Mouse (Mus musculus): ENCODE results near the gene Atp23. TPM values are rescaled to one million over a fixed set of nuclear protein-coding genes. Genes with fewer than 3 reads are reported as not detected.

The Atp23 gene
- polyA plus RNA-seq (2012; rRNA removed) = 8.6 and 9.6 TPM in 2 replicates

DNA sequence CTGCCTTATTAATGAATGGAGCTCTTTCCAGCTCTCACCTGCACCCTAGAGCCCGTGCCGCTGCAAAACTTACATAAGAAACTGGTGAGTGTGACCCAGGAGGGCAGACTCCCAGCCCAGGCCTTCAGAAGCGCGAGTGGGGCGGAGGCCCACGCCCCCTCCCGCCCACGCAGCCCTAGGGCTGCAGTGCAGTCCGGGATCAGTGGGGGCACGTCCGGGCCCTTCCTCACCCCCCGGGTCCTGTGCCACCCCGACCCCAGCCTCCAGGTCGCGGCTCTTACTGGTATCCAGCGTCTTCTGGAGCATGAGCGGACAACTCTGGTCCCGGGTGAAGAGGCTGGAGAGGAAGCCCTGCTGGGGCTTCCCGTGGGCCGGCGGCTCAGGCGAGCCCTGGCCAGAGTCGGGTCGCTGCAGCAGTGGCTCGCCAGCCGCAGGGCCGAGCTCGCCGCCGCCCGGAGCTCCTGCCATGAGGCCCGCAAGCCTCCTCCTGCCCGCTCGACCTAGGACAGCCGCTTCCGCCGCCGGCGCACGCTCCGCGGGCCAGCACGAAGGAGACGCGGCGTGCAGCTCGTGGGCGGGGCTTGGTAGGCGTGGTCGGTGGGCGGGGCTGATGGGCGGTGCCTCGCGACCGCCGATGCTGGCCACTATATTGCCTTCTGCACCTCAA is at the start of gene Atp23:
Gene Atp23, minus strand, starts transcription at position 535 of the 667 bp plus-strand sequence.
- TF ChIP-seq POLR2A (IDR thresholded peaks at IDR 0.05; ENCODE audit: borderline replicate concordance, extremely low read depth, insufficient read depth, insufficient read length, poor library complexity, severe bottlenecking) = peak; percentile 64
- TF ChIP-seq CTCF (IDR thresholded peaks at IDR 0.05; ENCODE audit: borderline replicate concordance, extremely low read depth, insufficient read depth, insufficient read length) = no peak
- DNase-seq (ENCODE audit: low read depth) = peak; percentile 89

- TF ChIP-seq CTCF (IDR thresholded peaks at IDR 0.05; ENCODE audit: borderline replicate concordance, extremely low read depth, insufficient read depth, insufficient read length) (no peak), POLR2A (IDR thresholded peaks at IDR 0.05; ENCODE audit: borderline replicate concordance, extremely low read depth, insufficient read depth, insufficient read length, poor library complexity, severe bottlenecking) (no peak)
- no peak for DNase-seq (ENCODE audit: low read depth)
Observed at GRCm38 (mm10) chr10:126950572-126950971, 49.4 kb upstream of the Atp23 start.

DNA sequence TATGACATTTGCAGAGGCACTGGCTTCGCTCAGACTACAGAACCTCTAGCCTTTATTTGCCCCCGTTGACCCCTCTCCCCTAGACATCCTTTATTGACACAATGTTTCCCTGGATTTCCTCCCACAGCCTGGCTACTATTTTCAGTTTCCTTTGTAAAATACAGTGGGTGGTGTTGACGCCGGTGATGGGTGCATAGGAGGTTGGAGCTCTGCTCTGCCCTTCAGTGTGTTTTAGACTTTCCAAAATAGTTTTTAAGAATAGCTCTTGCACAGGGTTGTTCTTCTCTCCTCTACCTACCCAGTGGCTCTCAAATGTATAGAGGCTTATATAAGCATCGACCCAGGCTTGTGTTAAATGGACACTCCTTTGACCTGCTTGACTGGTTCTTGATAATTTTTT is 48.7 kb upstream of the Atp23 start:
- TF ChIP-seq POLR2A (IDR thresholded peaks at IDR 0.05; ENCODE audit: borderline replicate concordance, extremely low read depth, insufficient read depth, insufficient read length, poor library complexity, severe bottlenecking) = no peak
- TF ChIP-seq CTCF (IDR thresholded peaks at IDR 0.05; ENCODE audit: borderline replicate concordance, extremely low read depth, insufficient read depth, insufficient read length) = no peak
- DNase-seq (ENCODE audit: low read depth) = no peak

DNA sequence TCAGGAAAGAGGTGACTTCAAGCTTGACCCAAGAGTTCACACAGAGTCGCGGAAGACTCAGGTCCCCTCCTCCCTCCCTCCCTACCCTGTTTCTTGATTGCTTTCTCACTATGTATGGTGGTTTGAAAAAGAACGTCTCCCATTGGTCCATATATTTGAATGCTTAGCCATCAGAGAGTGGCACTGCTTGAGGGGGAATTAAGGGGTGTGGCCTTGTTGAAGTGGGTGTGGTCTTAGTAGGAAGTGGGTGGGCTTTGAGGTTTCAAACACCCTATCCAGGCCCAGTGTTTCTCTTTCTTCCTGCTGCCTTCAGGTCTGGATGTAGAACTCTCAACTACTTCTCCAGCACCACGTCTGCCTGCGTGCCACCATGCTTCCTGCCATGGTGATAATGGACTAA is 44.4 kb upstream of the Atp23 start:
- TF ChIP-seq POLR2A (IDR thresholded peaks at IDR 0.05; ENCODE audit: borderline replicate concordance, extremely low read depth, insufficient read depth, insufficient read length, poor library complexity, severe bottlenecking) (no peak), CTCF (IDR thresholded peaks at IDR 0.05; ENCODE audit: borderline replicate concordance, extremely low read depth, insufficient read depth, insufficient read length) (no peak)
- no peak for DNase-seq (ENCODE audit: low read depth)

DNA sequence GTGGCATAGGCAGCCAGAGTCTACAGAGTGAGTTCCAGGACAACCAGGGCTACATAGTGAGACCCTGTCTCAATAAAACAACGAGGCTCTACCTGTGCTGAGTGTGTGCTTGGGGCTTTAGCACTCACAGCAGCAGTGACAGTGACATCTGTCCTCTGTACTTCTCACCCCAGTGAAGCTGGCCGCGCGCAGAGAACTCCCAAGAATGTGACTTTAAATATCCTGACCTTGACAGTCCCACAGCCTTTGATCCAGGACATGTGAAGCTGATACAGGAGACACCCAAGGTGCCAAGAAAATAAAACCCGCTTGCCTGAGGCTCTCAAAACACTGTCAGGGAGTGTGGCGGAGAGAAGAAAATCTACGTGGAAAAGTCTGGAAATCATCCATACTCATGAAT is 39.8 kb upstream of the Atp23 start:
- TF ChIP-seq POLR2A (IDR thresholded peaks at IDR 0.05; ENCODE audit: borderline replicate concordance, extremely low read depth, insufficient read depth, insufficient read length, poor library complexity, severe bottlenecking) (no peak), CTCF (IDR thresholded peaks at IDR 0.05; ENCODE audit: borderline replicate concordance, extremely low read depth, insufficient read depth, insufficient read length) (no peak)
- no peak for DNase-seq (ENCODE audit: low read depth)

GRCm38 (mm10) chr10:126935556-126936381 is 34.6 kb upstream of the Atp23 start:
- TF ChIP-seq POLR2A (IDR thresholded peaks at IDR 0.05; ENCODE audit: borderline replicate concordance, extremely low read depth, insufficient read depth, insufficient read length, poor library complexity, severe bottlenecking) (no peak), CTCF (IDR thresholded peaks at IDR 0.05; ENCODE audit: borderline replicate concordance, extremely low read depth, insufficient read depth, insufficient read length) (no peak)

DNA sequence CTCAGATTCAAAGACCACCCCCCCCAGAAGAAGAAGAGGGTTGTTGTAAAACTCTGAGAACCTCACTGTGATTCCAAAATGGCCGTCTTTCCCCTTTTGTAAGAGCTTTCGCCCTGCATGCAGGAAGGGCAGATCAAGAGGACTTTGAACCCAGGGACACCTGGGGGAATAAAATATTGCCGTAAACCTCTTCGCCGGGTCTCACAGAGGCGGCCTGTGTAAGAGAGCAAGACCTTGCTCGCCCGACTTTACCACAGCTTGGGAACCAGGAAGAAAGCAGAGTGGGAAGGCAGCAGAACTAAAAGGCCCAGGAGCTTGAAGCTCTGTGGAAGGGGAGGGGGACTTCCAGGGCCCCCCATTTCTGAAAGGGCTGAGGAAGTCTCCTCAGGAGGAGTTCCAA is 34.0 kb upstream of the Atp23 start:
- TF ChIP-seq CTCF (IDR thresholded peaks at IDR 0.05; ENCODE audit: borderline replicate concordance, extremely low read depth, insufficient read depth, insufficient read length) (no peak), POLR2A (IDR thresholded peaks at IDR 0.05; ENCODE audit: borderline replicate concordance, extremely low read depth, insufficient read depth, insufficient read length, poor library complexity, severe bottlenecking) (no peak)
- DNase-seq (ENCODE audit: low read depth) = no peak

More at GRCm38 (mm10) chr10:126935556-126936381, 34.6 kb upstream of the Atp23 start:
- peak; percentile 48 for DNase-seq (ENCODE audit: low read depth)

DNA sequence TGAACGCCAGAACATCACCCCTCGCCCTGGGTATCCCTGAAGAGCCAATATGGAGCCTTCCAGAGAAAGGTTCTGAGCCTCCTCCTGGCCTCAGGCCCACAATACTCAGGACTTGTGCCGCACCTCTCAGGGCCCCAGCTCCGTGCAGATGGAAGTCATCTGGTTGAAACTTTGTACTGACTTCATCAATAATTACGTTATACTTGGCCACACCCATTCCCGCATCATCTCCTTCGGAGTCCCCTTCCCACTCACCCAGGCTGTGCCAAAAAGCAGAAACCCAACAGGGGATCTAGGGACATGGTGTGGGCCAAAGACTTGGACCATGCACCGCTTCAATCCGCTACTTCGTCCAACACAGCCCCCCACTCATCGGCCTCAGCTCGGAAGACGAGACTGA is 33.4 kb upstream of the Atp23 start:
- DNase-seq (ENCODE audit: low read depth) = no peak
- no peak for TF ChIP-seq CTCF (IDR thresholded peaks at IDR 0.05; ENCODE audit: borderline replicate concordance, extremely low read depth, insufficient read depth, insufficient read length)
- TF ChIP-seq POLR2A (IDR thresholded peaks at IDR 0.05; ENCODE audit: borderline replicate concordance, extremely low read depth, insufficient read depth, insufficient read length, poor library complexity, severe bottlenecking) = no peak

GRCm38 (mm10) chr10:126931760-126932139 is 30.6 kb upstream of the Atp23 start:
- TF ChIP-seq CTCF (IDR thresholded peaks at IDR 0.05; ENCODE audit: borderline replicate concordance, extremely low read depth, insufficient read depth, insufficient read length) = no peak
- no peak for TF ChIP-seq POLR2A (IDR thresholded peaks at IDR 0.05; ENCODE audit: borderline replicate concordance, extremely low read depth, insufficient read depth, insufficient read length, poor library complexity, severe bottlenecking)
- no peak for DNase-seq (ENCODE audit: low read depth)

- peak; percentile 45 for DNase-seq (ENCODE audit: low read depth)
- TF ChIP-seq POLR2A (IDR thresholded peaks at IDR 0.05; ENCODE audit: borderline replicate concordance, extremely low read depth, insufficient read depth, insufficient read length, poor library complexity, severe bottlenecking) (no peak), CTCF (IDR thresholded peaks at IDR 0.05; ENCODE audit: borderline replicate concordance, extremely low read depth, insufficient read depth, insufficient read length) (no peak)
Observed at GRCm38 (mm10) chr10:126931123-126931759, 30.1 kb upstream of the Atp23 start.

Measured in brain, embryonic 14.5 days (tissue).